Mouse (Mus musculus) kidney, postnatal 14 days (tissue): ENCODE data around the gene Irak4.
A peak's percentile ranks its signal among the peaks of the same experiment; 100 is the strongest.

Experiments
- DNase-seq: peaks from one replicate; pipeline ENCODE4 v3.0.0; 2022; ENCODE audit warnings: mixed read lengths

The Irak4 gene

GRCm38 (mm10) chr15:94628830-94629601, 85.6 kb downstream of the Irak4 start, which contains the start of gene Tmem117:
Tmem117 (plus strand) TSS chr15:94629232.
- peak; percentile 74 for DNase-seq

GRCm38 (mm10) chr15:94630553-94630952, 87.1 kb downstream of the Irak4 start:
- no peak for DNase-seq
